Mouse (Mus musculus) macrophage (primary cell): ENCODE measurements around the gene Hcfc2. TPM values are rescaled to one million over a fixed set of nuclear protein-coding genes. Genes with fewer than 3 reads are reported as not detected.

ENCODE experiments used
- H3K27ac ChIP-seq: fragments of 350-480 bp; formaldehyde crosslinking; 2 replicates; pipeline ENCODE4 v1.9.0; 2021
- H3K36me3 ChIP-seq: fragments of 350-480 bp; formaldehyde crosslinking; 2 replicates; pipeline ENCODE4 v1.9.0; 2021; ENCODE audit errors: inconsistent target
- H3K4me3 ChIP-seq: fragments of 350-480 bp; formaldehyde crosslinking; 2 replicates; pipeline ENCODE4 v1.9.0; 2021; ENCODE audit errors: inconsistent target
- H3K79me2 ChIP-seq: fragments of 350-480 bp; formaldehyde crosslinking; 2 replicates; pipeline ENCODE4 v1.9.0; 2021; ENCODE audit errors: inconsistent target
- WGBS: methylation state at CpG from one replicate; pipeline ENCODE4 v1.1.7; 2026; ENCODE audit warnings: inconsistent platforms; ENCODE audit not compliant: missing documents; 5-methylcytosine and 5-hydroxymethylcytosine counted together
- polyA plus RNA-seq: library from polyadenylated mRNA; stranded (reverse); fragments of 250-400 nt; gene quantifications from 3 replicates; pipeline ENCODE4 v1.2.4, GENCODE M21; 2018; ENCODE audit warnings: inconsistent platforms

Hcfc2 gene
- polyA plus RNA-seq, 1 experiment from 2014 or later: 11.4 TPM

GRCm38 (mm10) chr10:82685440-82685839 lies 10.5 kb upstream of the Hcfc2 start:
- Histone ChIP-seq H3K36me3 (no peaks in the 10 kb centered on the region), H3K79me2 (no peaks in the 10 kb centered on the region), H3K4me3 (no peak overlapping the region), H3K27ac (no peak overlapping the region)
- WGBS: 92% methylated on average over 2 of the region's 2 CpGs

GRCm38 (mm10) chr10:82689681-82690211 lies 6.2 kb upstream of the Hcfc2 start:
- Histone ChIP-seq H3K27ac (no peak overlapping the region), H3K4me3 (no peak overlapping the region), H3K36me3 (no peaks in the 10 kb centered on the region), H3K79me2 (no peaks in the 10 kb centered on the region)
- WGBS: 10% methylated on average over 4 of the region's 7 CpGs

- Histone ChIP-seq H3K79me2 (no peaks in the 10 kb centered on the region), H3K4me3 (no peak within 1 kb of the TSS), H3K36me3 (no peaks in the 10 kb centered on the region), H3K27ac (no peak within 1 kb of the TSS)
- 10% methylated on average over 14 of the region's 14 CpGs for WGBS
These were observed 5.5 kb upstream of the Hcfc2 start, which contains the start of gene Glt8d2 for GRCm38 (mm10) chr10:82690494-82690893. Gene Glt8d2, minus strand, starts transcription at chr10:82690650.

- H3K36me3 ChIP-seq: peaks cover 5% of the 10 kb centered on the region; the same call in 1 of the 2 replicates
- 48% methylated on average over 4 of the region's 4 CpGs for WGBS
- peak overlapping the region; percentile 68 for H3K27ac ChIP-seq
- peaks cover 21% of the 10 kb centered on the region for H3K79me2 ChIP-seq
- no peak overlapping the region for H3K4me3 ChIP-seq
These were observed 606 bp downstream of the Hcfc2 start for GRCm38 (mm10) chr10:82696453-82697079.

GRCm38 (mm10) chr10:82697305-82697898 lies 1.4 kb downstream of the Hcfc2 start:
- Histone ChIP-seq H3K36me3 (peaks cover 11% of the 10 kb centered on the region), H3K27ac (peak overlapping the region; percentile 68), H3K79me2 (peaks cover 21% of the 10 kb centered on the region), H3K4me3 (no peak overlapping the region)
- 17% methylated on average over 3 of the region's 3 CpGs for WGBS

GRCm38 (mm10) chr10:82698712-82699261 lies 2.8 kb downstream of the Hcfc2 start:
- 3% methylated on average over 28 of the region's 42 CpGs for WGBS
- Histone ChIP-seq H3K4me3 (peak overlapping the region; percentile 65; the same call in 1 of the 2 replicates), H3K36me3 (peaks cover 14% of the 10 kb centered on the region), H3K79me2 (peaks cover 21% of the 10 kb centered on the region), H3K27ac (peak overlapping the region; percentile 68)

GRCm38 (mm10) chr10:82699296-82699941 lies 3.5 kb downstream of the Hcfc2 start:
- 0% methylated on average over 57 of the region's 59 CpGs for WGBS
- Histone ChIP-seq H3K79me2 (peaks cover 21% of the 10 kb centered on the region), H3K27ac (peak overlapping the region; percentile 25), H3K36me3 (peaks cover 14% of the 10 kb centered on the region), H3K4me3 (peak overlapping the region; percentile 65)

GRCm38 (mm10) chr10:82741354-82741753 lies 45.4 kb downstream of the Hcfc2 start:
- H3K36me3 ChIP-seq: peaks cover 32% of the 10 kb centered on the region; the same call in 1 of the 2 replicates
- no peak overlapping the region for H3K27ac ChIP-seq
- 91% methylated on average over 8 of the region's 8 CpGs for WGBS

GRCm38 (mm10) chr10:82741876-82742275 lies 45.9 kb downstream of the Hcfc2 start:
- H3K79me2 ChIP-seq: no peaks in the 10 kb centered on the region
- 100% methylated on average over 4 of the region's 4 CpGs for WGBS
- H3K36me3 ChIP-seq: peaks cover 37% of the 10 kb centered on the region; the same call in 1 of the 2 replicates
- no peak overlapping the region for H3K4me3 ChIP-seq
- peak overlapping the region; percentile 3; the same call in 1 of the 2 replicates for H3K27ac ChIP-seq

More at GRCm38 (mm10) chr10:82741354-82741753, 45.4 kb downstream of the Hcfc2 start:
- no peaks in the 10 kb centered on the region for H3K79me2 ChIP-seq
- H3K4me3 ChIP-seq: no peak overlapping the region

GRCm38 (mm10) chr10:82742578-82742977 lies 46.6 kb downstream of the Hcfc2 start:
- WGBS: 93% methylated on average over 1 of the region's 1 CpGs
- H3K4me3 ChIP-seq: no peak overlapping the region
- H3K79me2 ChIP-seq: no peaks in the 10 kb centered on the region
- H3K36me3 ChIP-seq: peaks cover 42% of the 10 kb centered on the region; the same call in 1 of the 2 replicates
- peak overlapping the region; percentile 27; the same call in 1 of the 2 replicates for H3K27ac ChIP-seq

- 93% methylated on average over 6 of the region's 6 CpGs for WGBS
These were observed 48.3 kb downstream of the Hcfc2 start for GRCm38 (mm10) chr10:82744296-82744695.

GRCm38 (mm10) chr10:82745301-82745700 lies 49.3 kb downstream of the Hcfc2 start:
- H3K27ac ChIP-seq: no peak overlapping the region
- H3K4me3 ChIP-seq: no peak overlapping the region
- WGBS: 94% methylated on average over 5 of the region's 5 CpGs
- H3K79me2 ChIP-seq: no peaks in the 10 kb centered on the region
- H3K36me3 ChIP-seq: peaks cover 30% of the 10 kb centered on the region

More at GRCm38 (mm10) chr10:82744296-82744695, 48.3 kb downstream of the Hcfc2 start:
- peaks cover 32% of the 10 kb centered on the region; the same call in 1 of the 2 replicates for H3K36me3 ChIP-seq
- H3K4me3 ChIP-seq: no peak overlapping the region
- H3K27ac ChIP-seq: no peak overlapping the region
- H3K79me2 ChIP-seq: no peaks in the 10 kb centered on the region

GRCm38 (mm10) chr10:82746988-82747850 lies 51.3 kb downstream of the Hcfc2 start:
- H3K36me3 ChIP-seq: peaks cover 49% of the 10 kb centered on the region
- H3K27ac ChIP-seq: no peak overlapping the region
- H3K4me3 ChIP-seq: no peak overlapping the region
- no peaks in the 10 kb centered on the region for H3K79me2 ChIP-seq
- WGBS: 89% methylated on average over 14 of the region's 15 CpGs

GRCm38 (mm10) chr10:82750778-82751177 lies 54.8 kb downstream of the Hcfc2 start:
- 95% methylated on average over 6 of the region's 6 CpGs for WGBS
- Histone ChIP-seq H3K36me3 (peaks cover 81% of the 10 kb centered on the region), H3K27ac (no peak overlapping the region), H3K79me2 (no peaks in the 10 kb centered on the region), H3K4me3 (no peak overlapping the region)
